Mouse (Mus musculus) embryo, embryonic 9.5 days (tissue): ENCODE measurements around the gene Ascl2.

Experiments
- DNase-seq: peaks from one replicate; pipeline ENCODE4 v3.0.0-alpha.2; 2017; ENCODE audit errors: extremely low spot score

Gene Ascl2

DNA sequence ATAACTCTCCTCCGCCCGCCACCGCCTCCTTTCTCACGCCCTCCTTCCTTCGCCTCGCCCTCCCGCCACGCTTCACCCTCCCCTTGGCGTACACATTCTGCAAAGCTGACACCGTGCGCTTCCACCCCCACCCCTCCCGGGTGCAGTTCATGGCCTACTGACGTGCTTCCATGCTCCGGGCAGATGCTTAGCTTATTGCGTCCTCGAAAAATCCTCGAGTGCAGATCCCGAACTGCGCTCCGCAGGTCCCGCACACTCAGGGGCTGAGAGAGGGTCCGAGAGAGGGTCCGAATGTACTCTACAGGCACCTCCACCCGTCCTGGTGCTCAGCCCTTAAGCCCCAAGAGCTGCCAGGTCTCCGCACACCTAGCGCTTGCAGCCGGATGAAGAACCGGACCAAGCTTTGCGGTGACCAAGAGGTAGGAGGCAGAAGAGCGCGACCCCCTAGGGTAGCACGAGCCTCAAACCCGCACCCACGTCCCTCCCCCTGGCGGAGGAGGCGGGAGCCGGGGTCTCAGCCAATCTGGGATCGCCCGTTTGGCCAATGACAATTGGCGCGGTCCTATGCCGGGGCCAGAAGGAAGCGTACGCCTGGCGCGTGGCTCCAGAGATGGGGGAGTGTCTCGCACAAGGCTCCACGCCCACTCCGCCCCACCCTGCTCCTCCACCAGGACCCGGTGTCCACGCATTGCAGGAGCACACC lies at the start of gene Ascl2:
TSS of gene Ascl2 (minus strand) at position 456 of the 703 bp plus-strand sequence.
- peak; percentile 40 for DNase-seq

DNA sequence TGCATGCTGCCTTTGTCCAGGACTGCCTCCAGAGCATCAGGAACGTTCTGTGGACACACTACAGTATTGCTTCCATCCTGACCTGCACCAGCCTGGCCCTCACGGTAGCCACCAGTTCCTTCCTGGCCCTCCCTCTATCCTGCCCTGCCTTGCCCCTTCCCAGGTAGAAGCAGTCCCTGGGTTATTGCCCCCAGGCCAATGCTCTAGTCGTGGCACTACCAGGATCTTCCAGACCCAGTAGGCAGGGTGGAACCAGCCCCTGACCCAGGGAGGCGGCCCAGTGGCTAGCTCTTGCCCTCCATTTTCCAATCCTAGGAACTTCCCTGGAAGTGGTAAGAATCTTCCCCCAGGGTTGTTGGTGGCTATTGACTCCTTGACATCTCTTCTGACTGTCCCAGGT lies 48.1 kb upstream of the Ascl2 start:
- no peak for DNase-seq

DNA sequence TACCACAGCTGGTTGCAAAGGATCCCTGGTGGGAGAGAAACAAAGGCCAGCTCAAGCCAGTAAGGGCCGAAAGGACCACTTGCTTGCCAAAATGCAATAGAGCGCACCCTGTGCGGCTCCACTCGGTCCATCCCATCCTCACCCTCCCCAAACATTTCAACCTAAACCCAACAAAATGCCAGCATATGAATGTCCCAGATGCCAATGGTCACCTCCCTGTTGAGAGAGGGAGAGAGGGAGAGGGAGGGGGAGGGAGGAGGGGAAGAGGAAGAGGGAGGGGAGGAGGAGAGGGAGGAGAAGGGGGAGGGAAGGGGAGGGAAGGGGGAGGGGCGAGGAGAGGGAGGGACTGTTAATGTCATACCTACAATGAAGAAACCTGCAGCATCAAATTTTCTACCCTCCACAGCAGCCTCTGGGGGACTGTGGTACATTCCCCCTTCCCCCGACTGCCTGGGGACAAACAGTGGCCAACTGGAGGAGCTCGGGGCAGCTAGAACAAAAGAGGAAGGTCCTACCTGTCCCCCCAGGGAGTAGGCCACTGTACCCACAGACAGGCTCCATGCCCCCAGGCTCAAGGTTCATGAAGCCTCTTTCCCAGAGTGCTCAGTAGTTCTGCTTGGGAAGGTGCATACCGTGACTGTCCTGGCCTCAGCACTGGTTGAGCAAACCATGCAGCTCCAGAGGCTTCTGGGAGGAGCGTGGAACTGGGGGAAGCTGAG lies 47.5 kb upstream of the Ascl2 start:
- no peak for DNase-seq

DNA sequence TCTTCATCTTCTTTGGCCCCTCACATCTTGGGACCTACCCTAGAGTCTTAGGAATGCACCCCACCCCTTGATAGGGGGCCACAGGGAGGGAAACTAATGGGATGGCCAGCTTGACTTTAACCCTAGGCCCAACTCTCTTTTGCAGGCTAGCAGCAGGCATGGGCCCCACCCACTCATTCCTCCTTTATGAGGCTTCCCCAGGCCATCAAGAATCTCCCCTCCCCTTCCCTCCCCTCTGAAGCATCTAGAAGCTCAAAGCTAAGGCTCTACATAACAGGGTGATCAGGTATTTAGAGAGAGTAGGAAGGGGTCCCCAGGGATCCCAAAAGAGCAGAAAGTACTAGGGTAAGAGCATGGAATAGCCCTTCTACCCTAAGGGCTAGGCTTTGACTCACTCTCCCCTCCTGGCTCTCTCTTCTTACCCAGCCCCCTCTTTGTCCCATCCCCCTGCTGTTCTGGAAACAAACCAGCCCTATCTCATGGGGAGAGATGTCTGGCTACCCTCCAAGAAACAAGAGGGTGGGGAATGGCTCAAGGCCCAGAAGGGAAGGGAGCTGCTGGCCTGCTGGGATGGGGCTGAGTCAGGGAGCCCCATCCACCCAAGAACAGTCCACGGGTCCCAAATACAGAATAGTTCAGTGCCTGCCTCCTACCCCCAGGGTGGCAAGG lies 46.8 kb upstream of the Ascl2 start:
- DNase-seq: no peak

DNA sequence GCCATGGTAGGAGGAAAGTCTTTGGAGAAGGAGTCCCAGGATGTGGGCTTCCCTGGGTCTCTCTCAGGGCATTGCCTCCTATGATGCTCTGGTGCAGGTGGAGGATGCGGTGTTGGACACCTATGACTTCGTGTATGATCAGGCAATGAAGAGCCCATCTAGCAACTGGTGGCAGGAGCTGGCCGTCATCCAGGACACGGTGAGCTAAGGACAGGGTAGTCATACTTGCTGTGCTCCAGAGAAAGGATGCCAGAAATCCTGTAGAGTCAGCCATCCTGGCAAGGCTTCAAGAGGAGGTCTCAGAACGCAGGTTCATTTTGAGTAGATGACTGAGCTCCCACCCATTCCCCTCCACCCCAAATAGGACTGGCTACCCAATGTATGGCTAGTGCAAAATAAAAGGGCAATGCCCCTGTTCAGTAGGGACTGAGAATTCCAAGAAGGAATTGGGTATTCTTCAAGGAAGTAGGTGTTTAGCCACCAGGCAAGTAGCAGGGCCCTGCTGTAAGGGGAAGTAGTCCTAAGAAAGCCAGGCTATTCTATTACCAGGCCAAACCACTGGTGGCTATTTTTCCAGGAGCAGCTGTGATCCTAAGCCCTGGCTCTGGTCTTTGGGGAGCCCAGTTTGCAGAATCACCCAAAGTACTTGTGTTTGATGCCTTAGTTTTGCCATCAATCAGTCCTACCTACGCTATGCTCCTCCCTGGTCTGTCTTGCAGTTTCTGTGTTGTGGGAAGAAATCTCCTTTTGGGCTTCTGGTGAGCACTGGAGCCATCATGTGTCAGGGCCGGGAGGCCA lies 46.0 kb upstream of the Ascl2 start:
- DNase-seq: no peak

DNA sequence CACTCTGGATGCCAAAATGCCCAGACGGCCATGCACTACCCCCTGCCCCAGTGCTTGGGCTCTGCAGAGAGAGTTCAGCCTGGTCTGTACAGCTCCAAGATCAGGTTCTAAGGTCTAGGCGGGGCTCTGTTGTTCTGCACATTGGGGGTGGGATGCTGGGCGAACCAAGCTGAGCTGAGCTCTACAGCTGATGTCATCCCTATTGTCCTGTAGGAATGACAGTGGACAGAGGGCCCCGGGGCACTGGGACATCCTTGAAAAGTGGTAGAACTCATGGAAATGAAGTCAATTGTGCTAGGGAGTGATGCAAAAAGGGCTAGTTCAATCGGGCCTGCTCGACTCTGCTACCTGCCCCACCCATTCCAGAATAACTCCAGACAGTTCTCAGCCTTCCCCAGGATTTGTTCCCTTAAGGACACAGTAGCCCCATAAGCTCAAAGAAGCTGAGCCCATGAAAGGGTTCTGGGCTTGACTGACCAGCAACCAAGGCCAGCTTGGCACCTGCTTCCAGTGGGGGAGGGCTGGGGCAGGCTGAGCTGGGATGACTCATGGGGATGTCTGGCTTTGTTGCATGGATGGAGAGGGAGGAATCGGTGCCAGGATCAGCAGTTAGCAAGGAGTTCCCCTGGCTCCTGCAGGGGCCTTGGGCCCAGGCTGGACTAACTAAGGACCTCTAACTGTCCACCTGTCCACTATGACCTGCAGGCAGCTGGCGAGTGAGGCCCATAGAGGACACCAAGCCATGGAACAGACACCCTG lies 44.5 kb upstream of the Ascl2 start:
- no peak for DNase-seq

DNA sequence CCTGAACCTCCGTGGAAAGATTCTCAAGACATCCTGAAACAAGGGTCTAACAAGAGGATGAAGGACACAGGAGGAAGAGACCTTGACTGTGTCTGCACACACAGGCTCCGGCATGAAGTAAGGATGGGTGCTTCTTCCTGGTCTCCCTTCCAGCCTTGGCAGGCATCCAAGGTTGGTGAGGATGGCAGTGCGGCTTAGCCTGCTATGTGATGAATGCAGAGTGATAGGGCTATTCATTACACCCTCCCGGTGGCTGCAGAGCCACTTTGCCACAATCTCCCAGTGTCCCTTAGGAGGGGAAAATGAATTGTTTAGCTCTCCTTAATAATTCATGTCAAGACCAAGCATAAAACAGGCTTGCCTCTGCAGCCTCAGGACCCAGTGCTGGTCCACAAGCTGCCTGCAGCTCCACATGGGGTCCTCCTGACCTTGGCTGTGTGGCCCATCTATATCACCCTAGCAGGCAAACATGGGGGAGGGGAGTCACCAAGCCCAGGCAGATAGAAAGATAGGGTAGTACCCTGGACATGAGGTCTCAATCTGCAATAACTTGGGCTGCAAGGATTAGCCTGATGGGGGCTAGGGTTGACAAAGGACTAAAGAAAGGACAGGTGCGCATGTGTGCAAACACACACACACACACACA lies 43.3 kb upstream of the Ascl2 start:
- DNase-seq: no peak

DNA sequence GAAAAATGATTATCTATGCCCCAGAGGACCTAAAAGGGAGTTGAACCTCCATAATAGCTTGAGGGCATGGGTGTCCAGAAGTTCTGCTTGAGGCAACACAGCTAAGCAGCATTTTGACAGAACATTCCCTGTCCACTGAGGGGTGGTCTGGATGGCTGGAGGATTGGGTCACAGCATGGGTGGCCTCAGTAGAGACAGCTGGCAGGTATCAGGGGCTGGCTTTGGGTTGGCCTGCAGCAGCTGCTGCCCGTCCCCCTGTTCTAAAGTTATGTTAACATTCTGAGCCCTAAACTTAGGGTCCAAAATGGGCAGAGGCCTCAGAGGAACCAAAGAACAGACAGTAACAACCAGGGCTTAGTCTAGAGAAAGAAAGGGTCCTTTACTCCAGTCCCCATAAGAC lies 42.2 kb upstream of the Ascl2 start:
- no peak for DNase-seq

DNA sequence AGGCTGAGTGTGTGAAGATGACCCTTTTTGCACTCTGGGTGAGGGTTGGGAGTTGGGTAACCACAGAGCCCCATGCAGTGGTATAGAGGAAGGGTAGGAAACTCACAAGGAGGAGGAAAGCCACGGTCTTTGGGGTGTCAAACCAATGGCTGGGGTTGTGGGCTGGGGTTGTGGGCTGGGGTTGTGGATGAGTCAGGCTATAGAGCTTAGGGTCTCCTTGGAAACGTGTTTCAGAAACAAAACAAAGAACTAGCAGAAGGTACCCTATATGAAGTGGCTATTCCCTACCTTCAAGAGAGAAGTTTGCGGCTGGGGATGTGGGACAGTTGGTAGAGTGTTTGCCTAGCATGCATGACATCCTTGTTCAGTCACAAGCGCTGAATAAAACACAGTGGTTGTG lies 40.9 kb upstream of the Ascl2 start:
- DNase-seq: no peak

DNA sequence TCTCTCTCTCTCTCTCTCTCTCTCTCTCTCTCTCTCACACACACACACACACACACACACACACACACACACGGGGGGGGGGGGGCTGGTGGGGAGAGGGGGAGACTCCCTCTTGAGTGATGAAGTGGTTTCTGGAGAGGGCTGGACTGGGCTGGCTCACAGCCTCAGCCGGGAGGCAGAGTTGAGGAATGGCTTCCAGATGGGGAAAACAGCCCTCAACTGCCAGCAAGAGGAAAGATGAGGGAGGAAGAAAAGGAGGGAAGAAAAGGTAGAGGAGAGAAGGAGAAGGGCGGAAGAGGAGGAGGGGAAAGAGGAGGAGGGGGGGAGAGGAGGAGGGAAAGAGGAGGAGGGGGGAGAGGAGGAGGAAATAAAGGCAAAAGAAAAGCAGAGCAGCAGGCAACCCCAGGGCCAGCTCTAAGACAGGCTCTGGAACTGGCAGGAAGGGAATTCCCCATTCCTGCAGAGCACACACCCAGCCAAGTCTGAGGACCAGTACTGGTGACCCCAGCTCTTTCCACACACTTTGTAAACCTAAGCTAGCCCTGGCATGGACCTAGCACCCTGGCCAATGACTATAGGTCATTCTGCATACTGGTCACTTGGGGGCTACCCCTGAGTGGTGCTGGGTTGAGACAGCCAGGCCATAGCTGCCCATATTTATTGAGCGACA lies 40.1 kb upstream of the Ascl2 start:
- DNase-seq: peak; percentile 53

DNA sequence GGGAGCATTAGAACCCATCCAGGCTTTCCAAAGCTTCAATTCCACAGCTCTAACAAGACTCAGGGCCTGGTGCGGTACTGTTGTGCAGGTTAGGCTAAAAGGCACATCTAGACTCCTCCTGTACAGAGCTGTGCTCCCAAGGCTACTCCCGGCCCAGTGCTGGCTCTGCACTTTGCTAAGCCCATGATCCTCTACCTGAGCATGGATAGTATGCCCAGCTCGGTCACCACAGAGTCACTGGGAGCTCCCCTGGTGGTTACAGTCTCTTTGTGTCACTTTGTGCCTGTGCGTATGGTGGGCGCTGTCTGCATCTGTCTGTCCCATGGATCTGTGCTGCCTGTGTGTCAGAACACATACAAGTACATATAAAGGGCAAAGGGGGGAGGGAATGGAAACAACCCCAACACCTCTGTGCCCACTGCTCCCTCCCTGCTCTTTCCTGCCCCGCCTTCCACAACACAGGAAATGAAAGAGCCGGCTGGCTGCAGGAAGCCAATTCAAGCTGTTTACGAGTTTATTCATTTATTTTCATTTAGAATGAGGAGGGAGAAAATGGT lies 39.4 kb upstream of the Ascl2 start:
- peak; percentile 38 for DNase-seq

DNA sequence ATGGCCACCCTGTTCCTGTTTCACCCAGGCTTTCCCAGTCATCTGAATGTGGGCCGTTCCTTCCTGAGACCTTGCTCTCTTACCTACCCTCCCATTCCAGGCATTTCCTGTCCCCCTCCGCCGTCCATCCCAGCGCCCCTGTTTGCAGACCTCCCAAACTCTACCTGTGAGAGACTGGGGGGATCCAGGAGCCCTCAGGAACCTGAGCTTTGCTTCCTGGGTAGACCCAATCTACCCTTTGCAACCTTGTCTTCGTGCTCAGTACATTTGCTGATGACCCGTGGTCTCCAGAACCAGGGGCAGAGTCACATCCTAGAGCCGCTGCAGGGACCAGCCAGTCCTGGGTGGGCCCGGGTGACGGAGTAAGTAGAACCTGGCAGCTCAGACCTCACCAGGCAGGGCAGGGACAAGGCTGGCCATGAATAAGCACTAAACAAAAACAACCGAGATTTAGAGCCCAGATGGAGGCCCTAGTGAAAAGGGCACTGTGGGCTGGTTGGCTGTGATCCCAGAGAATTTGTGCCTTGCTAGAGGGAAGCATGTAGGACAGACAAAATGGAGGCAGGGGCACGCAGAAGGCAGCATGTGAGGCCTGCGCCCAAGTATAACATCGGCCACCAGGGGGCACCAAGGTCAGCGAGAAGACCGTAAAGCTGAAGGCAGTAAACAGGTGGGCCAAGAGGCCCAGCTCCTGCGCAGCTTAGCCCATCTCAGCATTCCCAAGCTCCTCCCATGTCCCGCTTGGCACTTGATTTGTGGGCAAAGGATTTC lies 38.7 kb upstream of the Ascl2 start:
- peak; percentile 91 for DNase-seq

DNA sequence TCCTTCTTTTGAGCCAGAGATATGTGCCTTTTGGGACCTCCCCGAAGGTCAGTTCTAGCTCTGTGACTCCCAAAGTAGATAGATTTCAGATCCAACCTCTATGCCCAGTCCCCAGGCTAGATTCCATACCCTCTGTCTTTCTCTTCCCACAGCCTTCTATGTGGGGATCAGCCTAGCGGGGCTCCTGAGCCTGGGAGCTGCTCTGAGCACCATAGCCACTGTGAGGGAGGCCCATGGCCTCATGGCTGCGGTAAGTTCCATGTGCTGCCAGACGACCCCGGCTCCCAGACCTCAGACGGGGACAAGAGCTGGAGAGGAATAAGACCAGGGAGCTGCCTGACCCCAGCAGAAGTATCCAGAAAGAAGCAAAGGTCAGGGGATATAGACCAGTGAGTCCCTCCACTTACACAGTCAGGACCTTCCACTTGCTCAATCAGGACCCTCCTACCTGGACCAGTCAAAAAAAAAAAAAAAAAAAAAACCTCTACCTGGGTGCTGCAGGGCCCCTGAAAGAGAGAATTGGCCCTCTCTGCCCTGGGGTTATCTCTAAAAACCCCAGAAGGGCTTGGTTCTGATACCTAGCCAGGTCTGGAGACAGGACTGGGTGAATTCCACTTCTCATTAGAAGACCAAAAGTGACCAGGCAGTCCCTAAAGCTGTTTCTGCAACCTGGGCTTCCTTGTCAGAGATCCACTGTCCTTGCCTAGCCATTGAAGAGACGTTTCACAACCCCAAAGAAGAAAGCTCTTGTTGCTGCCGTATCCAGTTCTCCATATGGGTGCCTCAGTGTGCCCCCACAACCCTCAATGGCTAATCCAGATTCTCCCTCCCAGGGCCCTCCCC lies 37.9 kb upstream of the Ascl2 start:
- no peak for DNase-seq

DNA sequence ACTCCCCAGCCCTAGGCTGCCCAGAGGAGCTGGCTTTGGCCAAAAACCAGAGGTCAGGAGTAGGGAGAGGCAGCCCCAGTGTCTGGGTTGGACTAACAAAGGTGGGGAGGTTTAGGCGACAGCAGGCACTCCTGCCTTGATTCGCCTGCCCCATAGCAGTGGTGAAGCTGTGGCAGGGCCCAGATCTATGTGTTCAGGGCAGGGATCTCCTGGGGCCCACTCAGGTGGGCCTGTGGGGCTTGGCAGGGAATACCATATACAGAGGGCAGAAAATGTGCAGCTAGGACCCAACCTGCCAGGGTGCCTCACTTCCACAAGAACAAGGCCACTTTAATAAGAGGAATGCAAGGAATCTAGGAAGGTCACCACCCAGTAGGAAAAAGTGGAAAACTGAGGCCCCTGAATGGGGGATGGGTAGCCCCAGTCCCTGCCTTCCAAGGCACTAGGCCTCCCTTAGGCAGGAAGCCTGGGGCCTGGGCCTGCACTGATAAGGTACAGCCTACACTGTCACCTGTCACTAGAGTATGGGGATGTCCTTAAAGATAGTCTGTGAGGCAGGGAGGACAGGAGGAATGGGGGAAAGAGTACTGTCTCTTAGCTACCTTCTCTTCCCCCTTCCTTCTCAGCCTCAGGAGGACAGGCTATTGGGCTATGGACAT lies 37.2 kb upstream of the Ascl2 start:
- DNase-seq: no peak

DNA sequence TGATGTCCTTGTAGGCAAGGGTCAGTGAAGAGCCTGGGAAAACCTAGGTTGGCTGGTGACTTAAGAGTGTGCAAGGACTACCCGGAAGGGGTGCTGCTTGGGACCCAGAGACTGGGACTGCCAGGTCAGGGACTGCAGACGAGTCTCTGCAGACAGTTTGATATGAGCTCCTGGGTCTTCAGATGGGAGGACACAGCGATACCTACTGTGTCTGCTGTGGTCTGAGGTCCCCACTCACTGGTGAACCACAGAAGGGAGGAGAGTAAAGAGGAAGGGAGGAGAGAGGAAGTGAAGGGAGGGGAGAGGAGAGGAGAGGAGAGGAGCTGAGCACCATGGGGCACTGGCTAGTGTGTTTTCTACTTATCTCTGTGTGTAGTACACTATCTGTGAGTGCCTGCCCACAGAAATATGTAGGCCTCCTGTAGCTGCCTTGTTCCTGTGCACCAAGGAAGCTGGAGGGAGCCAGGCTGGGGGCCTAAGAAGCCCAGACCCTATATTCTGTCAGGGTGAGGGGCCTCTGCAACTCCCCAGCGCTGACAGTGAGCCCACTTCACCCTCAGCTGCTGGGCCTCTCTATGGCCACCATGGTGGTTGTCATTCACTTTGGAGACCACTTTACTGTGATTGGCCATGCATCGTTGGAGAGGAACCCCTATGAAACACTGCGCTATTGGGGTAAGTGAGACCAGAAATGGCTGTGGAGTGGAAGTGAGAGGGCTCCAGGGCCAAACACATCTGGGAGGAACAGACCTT lies 36.5 kb upstream of the Ascl2 start:
- no peak for DNase-seq

DNA sequence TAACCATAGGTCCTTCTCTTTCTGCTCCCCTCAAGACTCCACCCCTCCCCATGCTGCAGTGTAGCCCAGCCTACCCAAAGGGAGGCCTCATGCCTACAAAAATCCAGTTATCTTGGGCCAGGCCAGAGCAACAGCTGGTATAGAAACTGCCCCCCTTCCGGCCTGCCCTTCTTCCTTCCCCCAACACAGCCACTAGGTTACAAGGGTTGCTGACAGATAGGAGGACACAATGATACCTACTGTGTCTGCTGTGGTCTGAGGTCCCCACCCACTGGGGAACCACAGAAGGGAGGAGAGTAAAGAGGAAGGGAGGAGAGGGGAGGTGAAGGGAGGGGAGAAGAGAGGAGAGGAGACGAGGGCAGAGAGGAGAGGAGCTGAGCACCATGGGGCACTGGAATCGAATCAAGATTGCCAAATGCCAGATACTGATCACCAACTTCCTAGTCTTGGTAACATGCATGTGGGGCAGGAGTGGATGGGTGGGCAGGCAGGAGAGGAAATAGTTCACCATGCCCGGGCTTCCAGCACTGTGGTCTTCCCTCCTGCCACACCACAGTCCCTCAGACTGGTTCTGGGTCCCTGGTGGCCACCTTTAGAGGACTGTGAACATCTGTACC lies 35.8 kb upstream of the Ascl2 start, which contains the start of gene Tspan32:
TSS of gene Tspan32 (plus strand) at position 320 of the 617 bp plus-strand sequence.
- no peak for DNase-seq
